Mouse (Mus musculus) midbrain, embryonic 12.5 days (tissue): ENCODE results near the gene Serpinb9. TPM values are rescaled to one million over a fixed set of nuclear protein-coding genes. Genes with fewer than 3 reads are reported as not detected.
"Not testable (repeated sequence)": the region's sequence is repeated elsewhere in the genome, so short reads cannot be mapped to it uniquely, and the experiment has no call there.

Experiments used
- ATAC-seq: fragments of 200-750 bp; cut with Nextera tagmentation; 2 replicates; pipeline ENCODE4 v1.8.0; 2017; ENCODE audit warnings: low read depth, moderate TSS enrichment, moderate library complexity; ENCODE audit not compliant: low FRiP score
- H3K27ac ChIP-seq: fragments of 300-500 bp; sonication (generic); replicated peaks from 2 replicates; pipeline ENCODE4 v1.5.1; 2016; ENCODE audit warnings: mild to moderate bottlenecking
- H3K27me3 ChIP-seq: fragments of 300-500 bp; sonication (generic); 2 replicates; pipeline ENCODE4 v1.6.1; 2016; ENCODE audit warnings: mild to moderate bottlenecking
- H3K36me3 ChIP-seq: fragments of 300-500 bp; sonication (generic); 2 replicates; pipeline ENCODE4 v1.6.1; 2016
- H3K4me1 ChIP-seq: fragments of 300-500 bp; sonication (generic); 2 replicates; pipeline ENCODE4 v1.6.1; 2016
- H3K4me2 ChIP-seq: fragments of 300-500 bp; sonication (generic); replicated peaks from 2 replicates; pipeline ENCODE4 v1.6.1; 2016; ENCODE audit warnings: mild to moderate bottlenecking, moderate library complexity
- H3K4me3 ChIP-seq: fragments of 300-500 bp; sonication (generic); 2 replicates; pipeline ENCODE4 v1.5.1; 2016; ENCODE audit warnings: mild to moderate bottlenecking
- H3K9ac ChIP-seq: fragments of 300-500 bp; sonication (generic); replicated peaks from 2 replicates; pipeline ENCODE4 v1.6.1; 2016; ENCODE audit warnings: mild to moderate bottlenecking, moderate library complexity
- H3K9me3 ChIP-seq: fragments of 300-500 bp; sonication (generic); 2 replicates; pipeline ENCODE4 v1.6.1; 2016; ENCODE audit warnings: mild to moderate bottlenecking
- WGBS: fragments of 180-500 bp; shearing (Covaris S2); methylation state at CpG from one replicate; pipeline ENCODE4 v1.1.7; 2016; 5-methylcytosine and 5-hydroxymethylcytosine counted together
- polyA plus RNA-seq: library from polyadenylated mRNA; unstranded; fragments of >200 nt; fragmentation: Nextera tagmentation; extraction: Ambion mirVana; gene quantifications from 2 replicates; pipeline ENCODE4 v1.2.1, GENCODE M21; 2016

The Serpinb9 gene
- 1.1 and 1.2 TPM in 2 replicates for polyA plus RNA-seq

DNA sequence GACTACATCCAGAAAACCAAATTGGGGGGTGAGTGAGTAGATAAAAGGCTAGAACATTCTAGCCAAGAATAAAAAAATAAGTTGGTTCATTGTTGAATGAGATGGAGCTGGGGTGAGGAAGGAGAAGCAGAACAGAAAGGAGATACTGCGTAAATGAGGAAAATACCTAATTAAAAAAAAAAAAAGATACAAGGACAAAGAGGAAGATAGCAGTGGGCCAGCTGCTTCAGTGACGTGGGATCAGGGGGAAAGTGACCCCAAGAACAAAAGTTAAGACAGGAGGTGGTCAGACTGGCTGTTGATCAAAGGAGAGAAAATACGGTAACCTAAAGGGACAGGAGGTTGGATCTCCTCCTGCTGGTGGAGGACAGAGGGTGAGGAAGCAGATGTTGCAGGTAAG lies at the start of gene Serpinb9:
Gene Serpinb9 (plus strand): TSS at position 301 of the 400 bp plus-strand sequence.
- no peak within 1 kb of the TSS for H3K27ac ChIP-seq
- 66% methylated on average over 3 of the region's 3 CpGs for WGBS
- H3K4me2 ChIP-seq, result peak within 1 kb of the TSS; percentile 44
- no peak within 1 kb of the TSS for H3K4me3 ChIP-seq
- H3K36me3 ChIP-seq, result no peaks in the 10 kb centered on the region
- no peak for ATAC-seq
- H3K9ac ChIP-seq, result no peak within 1 kb of the TSS
- H3K27me3 ChIP-seq, result no peaks in the 10 kb centered on the region
- no peaks in the 10 kb centered on the region for H3K9me3 ChIP-seq
- H3K4me1 ChIP-seq, result peaks cover 7% of the 10 kb centered on the region

DNA sequence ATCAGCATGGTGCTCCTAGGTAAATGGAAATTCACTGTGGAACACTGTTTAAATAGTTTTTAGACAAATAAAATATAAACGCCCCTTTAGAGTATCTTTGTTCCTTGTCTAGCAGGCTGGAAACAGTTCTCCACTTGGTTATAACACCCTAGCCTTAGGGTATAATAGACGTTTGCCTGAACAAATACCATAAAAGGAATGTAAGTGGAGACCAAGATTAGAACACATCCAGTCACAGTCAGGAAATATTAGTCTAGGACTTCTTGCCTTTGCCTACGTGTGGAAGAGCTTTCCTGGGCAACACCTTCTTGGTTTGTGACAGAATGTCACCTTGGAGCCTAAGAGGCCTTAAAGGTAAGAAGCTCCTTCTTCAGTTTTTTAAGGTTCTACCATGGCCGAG lies 46.5 kb upstream of the Serpinb9 start:
- 75% methylated on average over 4 of the region's 4 CpGs for WGBS
- Histone ChIP-seq H3K27ac (no peak overlapping the region), H3K36me3 (no peaks in the 10 kb centered on the region), H3K27me3 (no peaks in the 10 kb centered on the region), H3K9ac (no peak overlapping the region), H3K9me3 (no peaks in the 10 kb centered on the region), H3K4me2 (no peak overlapping the region), H3K4me1 (no peaks in the 10 kb centered on the region), H3K4me3 (no peak overlapping the region)
- ATAC-seq, result no peak

DNA sequence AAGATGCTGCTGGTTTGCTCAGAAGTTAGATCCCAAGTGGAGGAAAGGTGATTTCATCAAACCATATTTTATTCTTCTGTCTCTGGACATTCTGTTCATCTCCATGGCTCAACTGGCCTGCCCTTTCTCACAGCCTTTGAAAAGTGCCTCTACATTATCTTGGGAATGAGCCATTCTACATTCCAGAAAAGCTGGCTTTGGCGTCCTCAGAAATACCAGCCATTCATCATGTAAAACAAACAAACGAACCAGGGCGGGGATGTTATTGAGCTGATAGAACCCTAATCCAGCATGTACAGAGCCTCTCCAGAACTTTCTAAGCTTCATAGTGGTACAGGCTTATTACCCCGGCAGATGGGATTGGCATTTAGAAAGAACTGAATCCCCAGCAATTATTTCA lies 45.1 kb upstream of the Serpinb9 start:
- Histone ChIP-seq H3K9ac (no peak overlapping the region), H3K9me3 (no peaks in the 10 kb centered on the region), H3K4me2 (no peak overlapping the region), H3K4me3 (no peak overlapping the region), H3K4me1 (no peaks in the 10 kb centered on the region), H3K36me3 (no peaks in the 10 kb centered on the region), H3K27ac (no peak overlapping the region), H3K27me3 (no peaks in the 10 kb centered on the region)
- WGBS, result 85% methylated on average over 4 of the region's 4 CpGs
- ATAC-seq, result no peak

DNA sequence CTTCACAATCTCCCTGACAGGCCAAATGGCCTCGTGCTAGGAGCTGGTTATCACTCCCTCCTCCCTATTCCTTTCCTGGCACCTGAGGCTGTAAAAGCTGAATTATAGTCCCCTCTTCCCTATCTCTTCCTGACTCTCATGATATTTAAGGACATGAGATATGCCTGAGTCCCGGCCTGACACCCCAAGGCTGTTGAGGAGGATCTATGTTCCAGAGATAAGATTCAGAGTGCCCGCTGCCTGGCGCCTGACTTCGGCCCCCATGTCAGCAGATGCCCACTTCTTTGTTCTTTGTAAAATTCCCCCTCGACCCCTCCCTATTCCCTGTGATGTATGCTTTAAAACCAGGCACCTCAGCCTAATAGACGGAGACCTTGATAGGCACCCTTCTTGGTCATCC lies 44.5 kb upstream of the Serpinb9 start:
- not testable (repeated sequence) for H3K9ac ChIP-seq, ATAC-seq, H3K4me2 ChIP-seq, H3K36me3 ChIP-seq, H3K4me1 ChIP-seq, H3K27ac ChIP-seq, H3K9me3 ChIP-seq, H3K4me3 ChIP-seq, H3K27me3 ChIP-seq
- WGBS, result 89% methylated on average over 7 of the region's 7 CpGs

DNA sequence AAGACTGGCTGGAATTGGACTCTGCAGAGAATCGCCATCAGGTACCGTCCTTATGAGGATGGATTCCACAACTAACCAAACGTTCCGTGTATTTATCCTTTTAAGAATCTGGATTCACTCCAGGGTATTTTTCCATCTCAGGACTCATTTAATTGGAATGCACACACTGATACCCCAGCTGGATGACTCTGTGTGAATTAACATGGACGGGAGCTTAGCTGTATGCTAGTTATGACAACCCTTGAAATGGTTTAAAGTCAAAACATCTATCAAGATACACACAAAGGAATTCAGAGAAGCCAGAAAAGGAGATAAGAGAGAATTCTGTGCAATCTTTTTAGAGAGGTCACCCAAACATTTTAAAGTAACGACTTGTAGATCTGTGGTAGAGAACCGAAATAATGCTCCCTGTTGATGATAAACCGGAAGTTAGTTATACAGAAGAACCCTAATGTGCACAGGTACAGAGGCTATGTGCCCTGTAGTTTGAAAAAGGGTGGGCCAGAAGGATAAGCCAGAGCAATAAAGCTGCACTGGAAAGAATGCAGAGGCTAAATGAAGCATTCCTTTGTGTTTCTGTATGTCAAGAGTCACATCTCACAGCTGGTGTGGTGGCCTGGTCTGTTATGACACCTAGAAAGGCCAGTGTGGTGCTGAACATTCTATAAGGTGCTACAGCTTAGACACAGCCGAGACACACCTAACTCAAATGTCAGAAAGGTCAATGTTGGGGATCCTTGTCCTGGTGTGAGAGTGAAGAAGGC lies 38.9 kb upstream of the Serpinb9 start:
- Histone ChIP-seq H3K36me3 (no peaks in the 10 kb centered on the region), H3K4me3 (no peak overlapping the region), H3K4me2 (no peak overlapping the region), H3K4me1 (peaks cover 4% of the 10 kb centered on the region; the same call in 1 of the 2 replicates), H3K27ac (no peak overlapping the region), H3K9me3 (no peaks in the 10 kb centered on the region), H3K27me3 (no peaks in the 10 kb centered on the region), H3K9ac (no peak overlapping the region)
- 87% methylated on average over 9 of the region's 9 CpGs for WGBS
- ATAC-seq, result no peak

DNA sequence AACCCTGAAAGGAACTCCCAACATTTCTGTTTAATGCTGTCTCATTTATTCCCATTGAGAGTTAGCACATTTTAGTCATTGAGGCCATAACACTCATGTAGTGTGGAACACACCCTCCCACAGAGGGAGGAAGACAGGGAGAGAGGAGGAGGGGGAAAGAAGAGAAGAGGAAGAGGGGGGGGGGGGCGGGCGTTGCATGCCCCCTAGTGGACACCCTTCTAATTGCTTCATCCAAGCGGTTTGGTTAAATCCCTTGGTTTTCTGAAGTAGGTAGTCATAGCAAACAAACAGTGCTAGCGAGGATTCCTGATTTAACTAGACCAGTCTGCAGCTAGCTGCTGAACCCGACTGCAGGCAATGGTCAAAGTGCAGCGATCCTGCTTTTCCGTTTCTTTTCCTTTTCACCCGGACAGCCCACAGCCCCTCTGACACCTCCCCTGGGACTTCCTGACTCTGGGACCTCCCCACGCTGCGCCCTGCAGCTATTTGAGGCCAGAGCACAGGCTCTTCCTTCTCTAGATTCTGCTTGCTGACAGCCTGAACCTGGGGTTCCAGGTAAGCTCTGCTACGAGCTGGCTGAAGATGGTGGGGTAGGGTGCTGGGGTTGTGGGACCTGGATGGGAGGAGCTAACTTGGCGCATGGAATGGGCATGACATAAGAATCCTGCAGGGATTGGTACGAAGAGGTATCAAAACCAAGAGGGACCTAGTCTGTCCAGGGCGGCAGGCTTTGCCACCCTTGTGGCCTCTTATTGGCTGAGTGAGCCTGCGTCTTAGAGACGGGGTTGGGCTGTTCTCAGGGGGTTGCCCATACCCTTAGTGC lies 37.9 kb upstream of the Serpinb9 start, which contains the start of gene Serpinb6b:
Gene Serpinb6b (plus strand): TSS at position 221 of the 823 bp plus-strand sequence.
- Histone ChIP-seq H3K4me3 (no peak within 1 kb of the TSS), H3K36me3 (no peaks in the 10 kb centered on the region), H3K4me2 (peak within 1 kb of the TSS; percentile 38), H3K4me1 (peaks cover 4% of the 10 kb centered on the region; the same call in 1 of the 2 replicates), H3K27ac (no peak within 1 kb of the TSS), H3K27me3 (no peaks in the 10 kb centered on the region), H3K9me3 (no peaks in the 10 kb centered on the region), H3K9ac (0 out of 2 replicates have a peak within 1 kb of the TSS, but pooled peaks have one; percentile 24)
- ATAC-seq, result 0 out of 2 replicates have a peak, but pooled peaks have one; percentile 38
- WGBS, result 54% methylated on average over 14 of the region's 16 CpGs

DNA sequence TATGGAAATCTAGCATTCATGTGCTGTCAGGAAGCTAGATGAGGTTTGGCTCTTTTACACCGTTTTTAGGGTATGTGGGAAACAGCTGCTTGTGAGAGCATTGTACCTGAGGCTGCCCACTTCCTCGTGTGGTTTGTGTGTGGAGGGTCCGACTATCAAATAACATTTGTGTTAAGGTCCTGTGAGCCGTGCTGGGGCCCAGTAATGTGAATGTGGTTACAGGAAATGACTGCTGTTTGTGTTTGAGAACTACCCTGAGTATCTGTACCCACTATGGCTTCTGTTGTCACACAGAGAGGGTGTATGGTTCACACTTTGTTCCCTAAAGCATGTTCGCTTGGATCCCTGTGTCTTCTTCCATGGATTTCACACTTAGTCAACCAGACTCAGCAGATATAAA lies 36.9 kb upstream of the Serpinb9 start:
- H3K4me2 ChIP-seq, result no peak overlapping the region
- H3K4me1 ChIP-seq, result peaks cover 4% of the 10 kb centered on the region; the same call in 1 of the 2 replicates
- ATAC-seq, result no peak
- no peaks in the 10 kb centered on the region for H3K36me3 ChIP-seq
- no peak overlapping the region for H3K4me3 ChIP-seq
- no peaks in the 10 kb centered on the region for H3K9me3 ChIP-seq
- H3K27ac ChIP-seq, result no peak overlapping the region
- H3K9ac ChIP-seq, result no peak overlapping the region
- WGBS, result 81% methylated on average over 5 of the region's 5 CpGs
- no peaks in the 10 kb centered on the region for H3K27me3 ChIP-seq

DNA sequence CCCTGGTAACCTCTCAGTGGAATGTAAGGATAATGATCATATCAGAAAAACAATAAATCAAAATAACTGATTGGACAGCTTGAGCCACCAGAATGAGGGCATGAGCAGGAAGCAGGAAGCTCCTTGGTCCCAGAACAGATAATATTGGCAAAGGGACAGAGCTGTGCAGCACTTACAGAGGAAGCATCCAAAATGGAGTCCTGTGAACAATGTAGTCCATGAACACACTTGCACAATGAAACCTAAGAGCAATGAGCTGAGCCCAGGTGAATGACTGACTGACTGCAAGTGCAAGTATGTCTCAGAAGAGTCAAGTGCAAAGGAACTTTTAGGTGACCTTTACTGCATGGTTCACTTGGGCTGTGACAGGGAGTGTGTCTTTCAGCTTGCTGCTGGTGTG lies 35.8 kb upstream of the Serpinb9 start:
- Histone ChIP-seq H3K4me3 (no peak overlapping the region), H3K9me3 (no peaks in the 10 kb centered on the region), H3K27me3 (no peaks in the 10 kb centered on the region), H3K36me3 (no peaks in the 10 kb centered on the region), H3K9ac (no peak overlapping the region), H3K4me1 (peaks cover 4% of the 10 kb centered on the region; the same call in 1 of the 2 replicates), H3K4me2 (no peak overlapping the region), H3K27ac (no peak overlapping the region)
- no peak for ATAC-seq

DNA sequence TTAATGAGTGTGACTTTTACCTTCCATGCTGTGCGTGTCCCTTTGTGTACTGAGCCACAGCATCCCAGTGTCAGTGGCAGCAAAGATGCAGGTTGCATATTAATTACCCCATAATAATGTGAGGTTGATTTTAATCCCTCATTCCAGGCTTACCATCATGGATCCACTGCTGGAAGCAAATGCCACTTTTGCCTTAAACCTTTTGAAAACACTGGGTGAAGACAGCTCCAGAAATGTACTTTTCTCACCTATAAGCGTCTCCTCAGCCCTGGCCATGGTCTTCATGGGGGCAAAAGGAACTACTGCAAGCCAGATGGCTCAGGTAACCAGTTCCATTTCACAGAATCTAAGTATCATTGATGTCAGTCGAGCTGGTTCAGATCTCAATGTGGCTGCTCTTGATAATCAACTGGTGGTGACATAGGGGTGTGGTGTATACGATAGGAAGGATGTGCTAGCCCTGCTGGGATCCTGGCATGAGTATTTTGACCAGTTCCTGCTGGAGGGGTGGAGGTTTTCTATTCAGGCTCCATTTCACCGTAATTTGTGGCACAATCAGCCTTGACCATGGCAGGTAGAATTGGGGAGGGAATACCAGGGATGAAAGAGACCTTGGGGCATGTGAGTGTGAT lies 34.6 kb upstream of the Serpinb9 start:
- no peak for ATAC-seq
- no peaks in the 10 kb centered on the region for H3K9me3 ChIP-seq
- H3K4me2 ChIP-seq, result no peak overlapping the region
- no peak overlapping the region for H3K4me3 ChIP-seq
- H3K9ac ChIP-seq, result no peak overlapping the region
- H3K4me1 ChIP-seq, result peaks cover 4% of the 10 kb centered on the region; the same call in 1 of the 2 replicates
- 77% methylated on average over 5 of the region's 5 CpGs for WGBS
- H3K27me3 ChIP-seq, result no peaks in the 10 kb centered on the region
- H3K36me3 ChIP-seq, result no peaks in the 10 kb centered on the region
- H3K27ac ChIP-seq, result no peak overlapping the region

DNA sequence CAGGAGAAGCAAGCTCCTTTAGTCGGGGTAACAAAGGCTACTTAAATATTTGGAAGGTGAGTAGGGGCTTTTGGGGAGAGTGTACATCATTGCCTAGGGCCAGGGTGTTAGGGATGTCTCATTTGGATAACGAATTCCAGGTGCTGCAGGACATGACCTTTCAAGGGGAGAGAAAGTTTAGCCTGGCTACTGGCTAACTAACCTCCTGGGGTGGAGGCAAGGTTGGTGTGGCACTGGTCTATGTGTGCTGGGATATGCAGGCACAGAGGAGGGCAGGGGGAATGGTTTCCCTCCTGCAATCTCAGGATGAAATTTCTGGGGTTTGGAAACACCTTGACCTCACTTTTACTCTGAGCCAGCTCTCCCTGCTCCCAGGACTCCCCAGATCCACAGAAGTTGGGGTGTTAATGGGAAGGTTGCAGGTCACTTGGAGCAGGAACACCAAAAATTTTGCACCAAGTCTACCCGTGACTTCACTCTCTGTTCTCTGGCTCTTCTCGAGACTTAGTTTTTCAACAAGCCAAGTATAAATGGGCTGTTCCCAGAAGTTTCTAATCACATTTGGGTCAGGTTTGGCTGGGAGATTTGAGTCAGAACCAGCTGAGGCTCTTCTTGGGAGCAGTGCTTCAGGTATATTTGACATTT lies 33.9 kb upstream of the Serpinb9 start:
- H3K36me3 ChIP-seq, result no peaks in the 10 kb centered on the region
- no peaks in the 10 kb centered on the region for H3K27me3 ChIP-seq
- WGBS, result 75% methylated on average over 4 of the region's 4 CpGs
- no peak overlapping the region for H3K9ac ChIP-seq
- ATAC-seq, result no peak
- H3K4me2 ChIP-seq, result no peak overlapping the region
- H3K4me3 ChIP-seq, result no peak overlapping the region
- H3K4me1 ChIP-seq, result peaks cover 4% of the 10 kb centered on the region; the same call in 1 of the 2 replicates
- no peaks in the 10 kb centered on the region for H3K9me3 ChIP-seq
- no peak overlapping the region for H3K27ac ChIP-seq

DNA sequence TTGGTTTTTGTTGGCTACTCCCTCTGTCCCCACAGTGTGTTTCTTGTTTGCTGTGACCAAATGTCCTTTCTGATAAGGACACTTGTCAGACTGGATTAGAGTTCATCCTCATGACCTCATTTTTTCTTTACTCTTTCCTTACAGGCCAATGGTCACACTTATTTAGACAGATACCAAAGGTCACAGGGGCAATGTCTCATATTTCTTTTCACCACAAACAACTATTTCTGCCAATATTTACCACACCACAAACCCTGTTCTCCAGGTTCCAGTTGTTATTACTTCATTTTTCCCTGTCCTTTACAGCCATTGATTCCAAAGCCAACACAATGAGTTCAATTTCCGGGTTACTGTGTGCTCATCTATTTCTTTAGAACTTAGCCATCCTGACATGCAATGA lies 33.4 kb upstream of the Serpinb9 start:
- Histone ChIP-seq H3K9ac (no peak overlapping the region), H3K27me3 (no peaks in the 10 kb centered on the region), H3K4me2 (no peak overlapping the region), H3K4me1 (peaks cover 4% of the 10 kb centered on the region; the same call in 1 of the 2 replicates), H3K36me3 (no peaks in the 10 kb centered on the region), H3K9me3 (no peaks in the 10 kb centered on the region), H3K27ac (no peak overlapping the region), H3K4me3 (no peak overlapping the region)
- no peak for ATAC-seq
- WGBS, result 89% methylated on average over 1 of the region's 1 CpGs
